Mouse (Mus musculus): ENCODE data around the gene Hydin. TPM values are rescaled to one million over a fixed set of nuclear protein-coding genes. Genes with fewer than 3 reads are reported as not detected.
"Not testable (repeated sequence)": the region's sequence is repeated elsewhere in the genome, so short reads cannot be mapped to it uniquely, and the experiment has no call there.

The Hydin gene
- polyA plus RNA-seq, 1 experiment = 0.74 TPM

DNA sequence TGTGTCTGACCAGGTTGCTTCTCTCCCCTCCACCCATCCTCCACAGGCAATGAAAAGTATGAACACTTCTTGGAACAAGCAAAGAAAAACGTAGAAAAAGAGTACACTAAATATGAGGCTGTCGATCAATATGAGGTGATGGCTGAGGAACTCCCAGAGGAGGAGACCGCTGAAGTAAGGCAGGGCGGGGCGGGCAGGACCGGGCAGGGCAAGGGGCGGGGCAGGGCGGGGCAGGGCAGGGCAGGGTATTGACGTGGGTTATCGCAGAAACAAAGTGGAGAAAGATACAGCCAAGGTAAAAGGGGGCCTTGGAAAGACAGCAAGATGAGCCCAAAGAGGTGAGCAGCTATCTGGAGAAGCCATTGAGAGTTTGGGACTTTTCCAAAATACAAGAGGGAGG lies 236.1 kb downstream of the Hydin start:
- DNase-seq (ENCODE audit: extremely low spot score in 1 of 2, low spot score in 1 of 2) = no peak

DNA sequence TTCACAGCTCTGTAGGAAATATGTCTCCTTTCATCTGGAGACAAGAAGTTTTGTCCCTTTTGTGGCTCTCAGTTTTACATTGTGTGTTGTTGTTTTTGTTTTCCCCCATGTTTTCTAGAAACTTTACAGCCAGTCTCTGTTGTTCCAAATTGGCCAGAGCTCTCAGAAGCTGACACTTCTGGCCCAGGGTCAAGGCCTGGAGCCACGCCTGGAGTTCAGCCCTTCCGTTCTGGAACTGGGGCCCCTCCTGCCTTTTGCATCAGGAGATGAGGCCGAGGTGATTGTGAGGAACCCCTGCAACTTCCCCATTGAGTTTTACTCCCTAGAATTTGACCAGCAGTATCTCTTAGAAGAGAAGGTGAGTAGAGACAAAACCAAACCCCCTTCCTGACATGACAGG lies 242.0 kb downstream of the Hydin start:
- no peak for DNase-seq (ENCODE audit: extremely low spot score in 1 of 2, low spot score in 1 of 2)

DNA sequence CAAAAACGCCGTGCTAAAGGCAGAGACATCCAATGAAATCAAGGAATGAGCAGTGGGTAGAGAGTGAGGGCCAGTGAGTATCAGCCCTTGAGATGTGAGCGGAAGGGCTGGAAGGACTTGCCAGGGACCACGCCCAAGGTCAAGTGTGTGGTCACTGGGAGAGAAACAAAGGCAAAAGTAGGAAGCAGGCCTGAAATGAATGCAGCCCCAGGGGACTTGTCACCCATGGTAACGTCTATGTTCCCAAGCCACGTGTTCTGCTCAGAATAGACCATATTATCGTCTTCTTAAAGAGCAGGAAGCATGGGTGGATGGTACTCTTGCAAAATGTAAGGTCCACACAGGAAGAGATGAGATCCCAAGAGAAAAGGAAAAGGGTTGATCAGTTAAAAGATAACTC lies 253.0 kb downstream of the Hydin start:
- DNase-seq (ENCODE audit: extremely low spot score in 1 of 2, low spot score in 1 of 2) = no peak

DNA sequence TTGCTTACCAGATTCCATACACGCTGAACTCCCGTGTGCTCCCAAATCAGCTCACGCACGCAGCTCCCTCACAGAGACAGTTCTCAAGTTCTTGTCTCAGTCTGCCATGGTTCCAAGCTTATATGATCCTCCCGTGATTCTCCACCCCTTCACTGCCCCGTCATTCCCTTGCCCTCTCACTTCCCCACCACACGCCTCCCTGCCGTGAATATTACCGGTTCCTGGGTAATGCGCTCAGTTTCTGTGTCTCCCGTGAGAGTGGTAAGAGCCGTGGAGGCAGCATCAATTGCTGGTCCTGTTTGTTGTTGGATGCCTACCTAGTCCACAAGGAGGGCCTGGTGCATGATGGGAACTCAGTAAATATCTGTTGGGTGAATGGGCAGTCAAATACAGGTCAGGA lies 255.1 kb downstream of the Hydin start:
- DNase-seq (ENCODE audit: extremely low spot score in 1 of 2, low spot score in 1 of 2) = no peak

DNA sequence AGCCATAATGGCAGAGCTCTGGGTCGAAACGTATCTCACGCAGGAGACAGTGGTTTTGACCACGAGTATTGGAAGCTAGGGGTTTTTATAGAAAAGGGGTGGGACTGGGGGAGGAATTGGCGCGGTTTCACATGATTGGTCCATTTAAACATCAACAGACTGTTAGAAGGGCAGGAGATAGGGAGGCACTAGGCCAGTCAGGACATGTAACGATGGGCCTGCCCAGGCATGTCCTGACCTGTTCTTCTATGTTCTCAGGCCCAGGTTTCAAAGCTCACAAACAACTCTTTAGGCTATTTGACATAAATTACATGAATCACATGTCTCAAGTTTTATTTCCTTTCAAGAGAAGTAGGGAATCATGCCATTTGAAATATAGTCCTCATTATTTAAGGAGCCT lies 255.7 kb downstream of the Hydin start:
- DNase-seq (ENCODE audit: extremely low spot score in 1 of 2, low spot score in 1 of 2) = not testable (repeated sequence)

DNA sequence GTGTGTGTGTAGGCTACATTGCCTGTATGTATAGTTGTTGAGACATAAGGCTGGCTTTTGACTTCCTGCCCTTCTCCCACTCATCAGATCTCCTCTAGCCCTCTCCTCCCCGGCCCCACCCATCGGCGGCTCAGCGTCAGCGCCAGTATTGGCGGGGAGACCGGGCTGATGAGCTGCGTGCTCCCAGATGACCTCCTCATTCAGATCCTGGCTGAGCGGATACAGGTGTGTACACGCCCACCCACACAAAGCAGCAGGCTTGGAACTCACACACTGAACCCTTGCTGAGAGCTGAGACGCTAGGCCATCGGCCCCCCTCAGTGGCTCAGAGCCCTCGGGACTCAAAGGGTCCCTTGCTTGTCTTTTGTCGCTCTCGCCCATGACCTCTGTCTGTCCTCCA lies 256.2 kb downstream of the Hydin start:
- no peak for DNase-seq (ENCODE audit: extremely low spot score in 1 of 2, low spot score in 1 of 2)

DNA sequence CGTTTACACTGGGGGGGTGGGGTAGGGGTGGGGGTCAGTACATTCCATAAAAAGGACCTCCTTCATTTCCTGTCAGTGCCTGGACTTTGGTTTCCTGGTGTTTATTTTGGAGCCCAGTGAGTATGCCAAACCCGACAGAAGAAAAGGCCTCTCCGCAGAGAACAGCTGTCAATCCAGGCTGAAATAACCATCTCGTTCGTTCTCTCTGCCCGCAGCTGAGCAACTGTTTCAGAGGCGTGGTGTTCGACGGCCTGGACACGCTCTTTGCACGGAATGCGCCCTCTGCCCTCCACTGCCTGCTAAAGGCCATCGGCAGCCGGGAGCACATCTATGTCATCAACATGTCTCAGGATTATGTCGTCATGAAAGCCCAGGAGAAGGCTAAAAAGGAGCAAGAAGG lies 258.5 kb downstream of the Hydin start:
- DNase-seq (ENCODE audit: extremely low spot score in 1 of 2, low spot score in 1 of 2) = no peak

DNA sequence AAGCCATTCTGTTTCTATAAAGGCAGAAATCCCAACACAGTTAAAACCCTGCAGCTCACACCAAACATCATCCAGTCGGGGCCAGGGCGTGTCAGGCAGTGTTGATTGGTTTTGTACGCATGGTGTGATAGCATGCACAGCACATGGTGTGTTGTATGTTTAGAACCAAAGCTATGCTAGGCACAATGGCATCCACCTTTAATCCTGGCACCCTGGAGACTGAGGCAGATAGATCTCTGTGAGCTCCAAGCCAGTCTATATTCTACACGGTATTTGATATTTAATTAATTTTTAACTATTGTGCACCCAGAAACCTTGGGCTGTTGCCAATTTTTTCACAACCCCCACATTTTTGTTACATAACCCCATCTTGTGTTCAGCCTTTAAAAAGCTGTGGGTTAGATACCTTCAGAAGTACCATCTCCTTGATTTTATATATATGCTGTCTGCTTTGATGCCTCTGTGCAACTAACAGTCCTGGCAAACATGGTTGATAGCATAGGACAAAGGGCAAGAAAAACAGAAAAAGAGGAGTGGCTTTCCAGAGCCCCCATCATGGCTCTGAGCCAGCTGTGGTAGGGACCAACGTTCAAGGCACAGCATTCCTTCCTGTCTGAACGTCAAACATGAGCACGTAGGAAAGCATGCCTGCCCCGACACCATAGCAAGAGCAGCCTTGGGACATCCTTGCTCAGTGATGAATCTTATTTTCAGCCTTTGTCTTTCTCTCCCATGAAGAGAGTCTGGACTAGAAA lies 263.4 kb downstream of the Hydin start:
- no peak for DNase-seq (ENCODE audit: extremely low spot score in 1 of 2, low spot score in 1 of 2)

DNA sequence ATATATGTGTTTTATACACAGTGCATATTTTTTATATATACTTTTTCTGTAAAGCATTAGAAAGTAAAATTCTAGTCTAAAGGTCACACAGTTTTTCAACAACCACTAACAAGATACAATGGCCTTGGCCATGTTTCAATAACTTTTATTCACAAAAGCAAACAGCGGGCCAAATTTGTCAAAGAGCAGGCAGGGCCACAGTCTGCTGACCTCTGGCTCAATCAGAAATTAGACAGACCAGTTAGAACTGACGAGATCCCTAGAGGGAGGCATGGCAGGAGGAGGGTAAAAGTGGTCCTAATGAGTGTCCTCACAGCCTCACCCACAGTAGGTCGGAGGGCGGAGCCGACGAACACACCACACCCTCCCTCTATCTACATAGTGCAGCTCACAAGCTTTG lies 267.0 kb downstream of the Hydin start:
- DNase-seq (ENCODE audit: extremely low spot score in 1 of 2, low spot score in 1 of 2) = no peak

DNA sequence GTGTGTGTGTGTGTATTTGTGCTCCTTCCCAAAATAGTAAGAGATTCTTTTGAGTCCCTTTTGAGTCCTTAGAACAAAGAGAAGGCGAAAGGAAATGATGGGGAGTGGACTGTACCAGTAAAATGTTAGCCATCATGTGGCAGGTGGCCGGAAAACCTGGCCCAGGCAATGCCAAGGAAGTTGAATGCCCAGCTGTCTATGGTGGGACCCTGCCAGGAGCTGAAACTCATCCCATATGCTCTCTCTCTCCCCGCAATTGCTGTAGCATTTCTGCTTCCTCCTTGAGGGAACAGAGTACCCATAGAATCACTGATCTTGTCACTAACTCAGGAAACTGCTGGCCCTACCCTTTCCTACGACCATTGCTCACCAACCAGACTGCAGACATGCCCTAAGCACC lies 271.1 kb downstream of the Hydin start:
- no peak for DNase-seq (ENCODE audit: extremely low spot score in 1 of 2, low spot score in 1 of 2)

DNA sequence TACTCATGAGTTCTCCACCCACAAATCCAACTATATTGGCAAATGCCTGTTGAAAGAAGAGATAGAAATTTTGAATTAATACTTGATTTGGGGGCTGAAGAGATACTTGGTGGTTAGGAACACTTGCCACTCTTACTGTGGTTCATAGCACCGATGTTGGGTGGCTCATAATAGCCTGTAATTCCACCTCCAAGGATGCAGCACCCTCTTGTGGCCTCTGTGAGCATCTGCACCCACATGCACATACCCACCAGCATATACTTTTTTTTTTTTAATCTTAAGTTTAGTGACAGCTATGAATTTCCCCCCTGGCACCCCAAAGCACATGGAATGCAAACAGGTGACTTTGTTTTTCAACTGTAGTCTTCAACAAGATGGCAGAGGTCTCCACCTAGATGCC lies 283.6 kb downstream of the Hydin start:
- DNase-seq (ENCODE audit: extremely low spot score in 1 of 2, low spot score in 1 of 2) = no peak

DNA sequence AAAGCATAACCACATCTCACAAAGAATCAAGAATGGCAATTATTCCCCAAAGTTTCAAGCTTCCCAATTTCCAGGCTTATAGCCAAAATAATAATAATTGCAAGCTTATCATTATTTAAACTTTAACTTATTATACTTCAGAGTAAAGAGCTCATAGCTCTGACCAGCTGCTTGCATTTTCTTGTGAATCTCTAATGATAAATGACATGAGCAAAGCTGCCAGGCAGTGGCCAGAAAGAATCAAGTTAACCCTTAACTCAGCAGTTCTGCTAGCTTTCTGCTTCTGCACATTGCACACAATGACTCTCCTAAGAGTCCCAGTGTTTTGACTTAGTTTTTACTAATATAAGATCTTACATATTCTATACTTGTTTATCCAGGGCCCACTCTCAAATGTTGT lies 285.3 kb downstream of the Hydin start:
- DNase-seq (ENCODE audit: extremely low spot score in 1 of 2, low spot score in 1 of 2) = not testable (repeated sequence)

DNA sequence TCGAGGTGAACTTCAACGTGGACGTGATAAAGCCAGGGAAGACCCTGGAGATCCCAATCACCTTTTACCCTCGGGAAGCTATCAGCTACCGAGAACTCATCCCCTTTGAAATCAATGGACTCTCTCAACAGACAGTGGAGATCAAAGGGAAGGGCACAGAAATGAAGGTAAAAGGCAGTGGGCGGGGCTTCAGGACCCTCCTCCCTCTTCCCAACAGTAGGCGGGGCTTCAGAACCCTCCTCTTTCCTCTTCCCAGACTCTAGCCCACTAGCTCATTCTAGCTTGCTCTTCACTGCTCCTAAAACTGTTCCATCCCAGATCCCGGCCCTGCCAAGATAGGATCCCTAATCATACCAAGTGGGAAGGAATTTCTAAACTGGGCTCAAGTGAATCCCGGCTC lies 325.9 kb downstream of the Hydin start:
- DNase-seq (ENCODE audit: extremely low spot score in 1 of 2, low spot score in 1 of 2) = no peak

DNA sequence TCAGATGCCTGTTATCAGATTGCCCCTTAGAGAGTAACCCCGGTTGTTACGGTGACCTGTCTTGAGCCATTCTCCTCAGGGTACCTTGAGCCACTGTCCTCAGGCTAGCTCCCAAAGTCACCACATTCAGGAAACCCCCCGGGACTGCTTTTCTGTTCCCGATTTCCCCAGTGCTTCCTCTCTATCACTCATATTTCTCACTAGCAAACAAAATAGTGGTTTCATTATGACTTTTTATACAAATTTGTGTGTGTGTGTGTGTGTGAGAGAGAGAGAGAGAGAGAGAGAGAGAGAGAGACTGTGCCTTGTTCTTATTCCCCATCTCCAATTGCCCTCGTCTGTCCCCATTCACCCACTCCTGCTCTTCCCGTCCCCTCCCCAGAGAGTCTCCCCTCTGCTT lies 327.4 kb downstream of the Hydin start:
- DNase-seq (ENCODE audit: extremely low spot score in 1 of 2, low spot score in 1 of 2) = no peak

DNA sequence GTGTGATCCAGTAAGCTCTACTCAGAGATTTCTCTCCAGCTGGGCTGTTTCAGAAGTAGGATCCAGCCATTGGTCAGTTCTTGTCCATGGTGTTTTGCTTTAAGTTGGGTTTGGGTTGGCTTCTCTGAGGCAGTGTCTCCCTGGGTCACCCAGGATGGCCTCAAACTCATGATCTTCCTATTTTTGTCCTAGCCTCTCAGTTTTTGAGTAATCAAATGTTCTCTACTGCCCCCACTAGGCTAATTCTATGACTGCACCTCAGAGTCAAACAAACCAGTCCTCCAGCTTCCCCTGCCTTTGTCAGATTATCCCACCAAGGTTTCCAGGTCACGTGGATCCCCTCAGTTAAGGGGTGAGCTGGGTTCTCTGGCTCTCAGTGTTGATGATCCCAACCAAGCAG lies 337.8 kb downstream of the Hydin start:
- DNase-seq (ENCODE audit: extremely low spot score in 1 of 2, low spot score in 1 of 2) = peak in 1 of 2 experiments; percentile 79

DNA sequence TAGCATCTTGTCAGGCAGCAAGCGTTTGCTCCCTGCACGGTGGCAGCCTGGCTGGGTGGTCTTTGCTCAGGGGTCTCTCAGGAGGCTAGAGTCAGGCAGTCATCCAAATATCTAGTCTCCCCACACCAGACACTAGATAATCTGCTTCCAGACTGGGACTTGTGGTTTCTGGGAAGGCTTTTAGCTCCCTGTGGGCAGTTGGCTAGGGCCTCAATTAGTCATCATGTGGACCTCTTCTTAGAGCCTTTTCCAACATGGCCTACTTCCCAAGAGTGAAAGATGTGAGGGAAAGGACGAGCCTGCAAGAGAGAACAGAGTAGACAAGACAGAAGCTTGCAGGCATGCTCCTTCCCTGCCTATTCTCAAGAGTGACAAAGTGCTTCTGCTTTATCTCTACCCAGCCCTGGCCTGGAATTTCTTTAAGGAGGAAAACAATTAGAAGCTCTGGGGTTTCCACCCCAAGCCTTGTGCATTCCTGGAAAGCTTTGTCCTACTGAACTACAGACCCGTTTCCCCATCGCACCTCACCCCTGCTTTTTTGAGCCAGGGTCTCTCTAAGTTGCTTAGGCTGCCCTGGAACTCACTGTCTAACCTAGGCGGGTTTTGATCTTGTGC lies 338.7 kb downstream of the Hydin start:
- no peak for DNase-seq (ENCODE audit: extremely low spot score in 1 of 2, low spot score in 1 of 2)

DNA sequence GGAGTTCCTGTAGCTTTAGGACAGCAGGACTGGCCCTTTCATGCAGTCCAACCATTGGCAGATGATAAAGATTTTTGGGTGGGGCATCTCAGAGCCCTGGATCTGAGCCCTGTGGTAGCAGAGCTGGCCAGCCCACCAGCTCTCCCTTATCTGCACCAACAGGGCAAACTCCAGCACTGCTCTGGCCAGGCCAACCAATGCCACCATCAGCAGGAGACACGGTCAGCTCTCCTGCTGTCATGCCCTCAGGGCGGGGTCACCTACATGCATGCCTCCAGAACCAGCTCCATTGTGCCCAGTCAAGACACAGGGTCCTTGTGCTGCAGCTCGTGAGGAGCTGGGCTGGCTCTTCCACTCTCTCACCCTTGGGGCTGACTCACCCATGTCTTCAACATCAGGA lies 349.0 kb downstream of the Hydin start:
- no peak for DNase-seq (ENCODE audit: extremely low spot score in 1 of 2, low spot score in 1 of 2)

DNA sequence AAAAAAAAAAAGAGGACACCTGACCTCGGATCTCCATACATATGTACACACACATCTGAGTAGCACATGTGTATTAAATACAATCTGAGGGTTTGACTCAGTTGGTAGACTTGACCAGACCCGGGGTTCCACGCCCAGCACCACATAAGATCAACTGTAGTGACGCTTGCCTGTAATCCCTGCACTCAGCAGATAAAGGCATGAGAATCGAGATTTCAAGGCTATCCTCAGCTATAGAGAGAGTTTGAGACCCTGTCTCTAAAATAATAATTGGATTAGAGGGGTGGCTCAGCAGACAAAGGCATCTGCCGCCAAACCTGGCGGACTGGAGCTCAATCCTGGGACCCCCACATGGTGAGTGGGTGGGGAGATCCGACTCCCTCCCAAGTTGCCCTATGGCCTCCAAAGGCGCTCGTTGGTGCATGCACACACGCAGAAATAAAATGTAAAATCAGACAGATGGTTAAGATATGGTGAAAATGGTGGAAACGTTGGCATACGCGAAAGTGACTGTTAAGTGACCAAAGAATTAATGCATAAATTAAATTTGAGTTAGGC lies 351.1 kb downstream of the Hydin start:
- no peak for DNase-seq (ENCODE audit: extremely low spot score in 1 of 2, low spot score in 1 of 2)

DNA sequence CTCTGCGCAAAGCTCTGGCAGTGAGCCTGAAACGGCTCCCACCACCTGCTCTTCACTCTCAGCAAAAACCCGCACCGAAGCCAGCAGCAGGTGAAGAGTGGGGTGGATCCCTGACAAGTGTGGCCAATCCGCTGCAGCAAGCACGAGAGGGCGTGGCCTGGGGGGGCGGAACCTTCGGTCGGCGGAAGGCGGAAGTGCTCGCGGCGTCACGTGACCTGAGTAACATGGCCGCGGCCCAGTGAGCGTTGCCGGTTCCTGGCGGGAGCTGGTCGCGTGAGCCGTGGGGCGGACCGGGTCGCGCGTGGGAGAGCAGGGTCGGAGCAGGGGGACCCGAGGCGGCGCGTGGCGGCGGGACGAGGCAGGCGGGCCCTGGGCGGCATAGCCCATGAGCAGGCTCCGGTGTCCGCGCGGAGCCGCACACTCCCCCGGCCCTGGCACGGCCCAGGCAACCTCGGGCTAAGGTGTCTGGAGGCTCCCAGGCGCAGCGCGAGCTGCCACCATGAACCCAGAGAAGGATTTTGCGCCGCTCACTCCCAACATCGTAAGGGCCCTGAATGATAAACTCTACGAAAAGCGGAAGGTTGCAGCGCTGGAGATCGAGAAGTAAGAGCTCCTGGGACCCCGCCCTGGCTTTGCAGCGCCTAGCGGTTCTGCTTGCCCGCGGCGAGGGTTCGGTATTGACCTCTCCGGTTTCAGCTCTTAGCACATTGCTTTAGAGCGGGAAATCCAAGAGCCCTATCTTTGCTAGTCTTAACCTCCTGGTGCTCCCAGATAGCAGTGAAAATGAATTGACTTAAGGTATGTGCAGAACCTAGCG lies 351.8 kb downstream of the Hydin start, which contains the start of gene Vac14:
TSS of gene Vac14 (plus strand) at position 195 of the 817 bp plus-strand sequence.
- peak; percentile 94 to 98 for DNase-seq (ENCODE audit: extremely low spot score in 1 of 2, low spot score in 1 of 2)

DNA sequence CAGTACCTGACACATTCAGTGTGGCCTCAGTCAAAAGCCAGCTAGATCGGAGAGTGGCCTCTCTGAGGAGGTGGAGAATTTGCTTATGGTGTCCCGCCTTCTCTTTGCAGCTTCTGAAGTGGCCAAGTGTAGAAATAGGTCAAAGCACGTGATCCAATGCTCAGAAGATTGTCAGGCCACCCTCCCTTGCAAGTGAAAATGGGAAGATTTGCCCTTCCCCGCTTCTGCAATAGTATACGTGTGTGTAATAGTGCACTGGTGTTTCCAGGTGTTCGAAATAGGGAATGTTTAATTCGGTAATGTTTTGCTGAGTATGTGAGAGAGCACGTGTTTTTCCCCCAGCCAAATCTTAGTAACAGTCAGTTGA lies 352.4 kb downstream of the Hydin start:
- DNase-seq (ENCODE audit: extremely low spot score in 1 of 2, low spot score in 1 of 2) = peak in 1 of 2 experiments; percentile 31

DNA sequence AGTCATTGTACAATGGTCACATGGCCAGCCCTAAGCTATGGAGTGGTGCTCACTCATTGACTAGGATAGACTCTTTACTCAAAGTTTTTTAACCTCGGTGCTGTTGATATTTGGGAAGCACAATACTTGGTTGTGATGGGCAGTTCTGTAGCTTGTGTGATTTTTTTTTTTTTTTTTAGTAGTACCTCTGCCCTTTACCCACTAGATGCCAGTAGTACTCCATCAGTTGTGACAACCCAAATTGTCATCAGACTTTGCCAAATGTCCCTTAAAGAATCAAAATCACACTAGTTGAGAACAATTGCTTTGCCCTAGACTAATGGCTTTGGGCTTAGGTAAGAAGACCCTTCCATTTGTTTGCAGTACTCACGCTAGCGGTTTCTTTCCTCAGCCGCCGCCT lies 353.1 kb downstream of the Hydin start:
- DNase-seq (ENCODE audit: extremely low spot score in 1 of 2, low spot score in 1 of 2) = no peak

All from frontal cortex, adult 2 months (tissue).